Mouse (Mus musculus) embryonic facial prominence, embryonic 10.5 days (tissue): Measurements from ENCODE around the gene Afmid. TPM values are rescaled to one million over a fixed set of nuclear protein-coding genes. Genes with fewer than 3 reads are reported as not detected.
"Not testable (repeated sequence)": the region's sequence is repeated elsewhere in the genome, so short reads cannot be mapped to it uniquely, and the experiment has no call there.

Source experiments
- DNase-seq: peaks from one replicate; pipeline ENCODE4 v3.0.0-alpha.2; 2017; ENCODE audit warnings: low spot score
- H3K27ac ChIP-seq: fragments of 300-500 bp; sonication (generic); replicated peaks from 2 replicates; pipeline ENCODE4 v1.5.1; 2016; ENCODE audit warnings: mild to moderate bottlenecking
- H3K27me3 ChIP-seq: fragments of 300-500 bp; sonication (generic); replicated peaks from 2 replicates; pipeline ENCODE4 v1.6.1; 2016; ENCODE audit warnings: low read depth, mild to moderate bottlenecking; ENCODE audit not compliant: poor library complexity, severe bottlenecking
- H3K36me3 ChIP-seq: fragments of 300-500 bp; sonication (generic); replicated peaks from 2 replicates; pipeline ENCODE4 v1.6.1; 2016; ENCODE audit warnings: mild to moderate bottlenecking, moderate library complexity
- H3K4me1 ChIP-seq: fragments of 300-500 bp; sonication (generic); 2 replicates; pipeline ENCODE4 v1.6.1; 2016
- H3K4me3 ChIP-seq: fragments of 300-500 bp; sonication (generic); 2 replicates; pipeline ENCODE4 v1.5.1; 2016; ENCODE audit warnings: mild to moderate bottlenecking, moderate library complexity
- H3K9me3 ChIP-seq: fragments of 300-500 bp; sonication (generic); 2 replicates; pipeline ENCODE4 v1.6.1; 2016; ENCODE audit warnings: mild to moderate bottlenecking
- WGBS: fragments of 180-500 bp; shearing (Covaris S2); methylation state at CpG from one replicate; pipeline ENCODE4 v1.1.7; 2016; 5-methylcytosine and 5-hydroxymethylcytosine counted together
- polyA plus RNA-seq: library from polyadenylated mRNA; unstranded; fragments of >200 nt; fragmentation: Nextera tagmentation; extraction: Ambion mirVana; gene quantifications from 2 replicates; pipeline ENCODE4 v1.2.1, GENCODE M21; 2016

The Afmid gene
- polyA plus RNA-seq, 1 experiment from 2014 or later = 3.5 TPM

GRCm38 (mm10) chr11:117799174-117799573 is 26.6 kb upstream of the Afmid start:
- Histone ChIP-seq H3K36me3 (no peaks in the 10 kb centered on the region), H3K27me3 (peaks cover 8% of the 10 kb centered on the region; the same call in 1 of the 2 replicates), H3K4me1 (peaks cover 39% of the 10 kb centered on the region), H3K4me3 (peak overlapping the region; percentile 32; the same call in 1 of the 2 replicates), H3K27ac (peak overlapping the region; percentile 25; the same call in 1 of the 2 replicates), H3K9me3 (no peaks in the 10 kb centered on the region)
- no peak for DNase-seq
- 69% methylated on average over 5 of the region's 5 CpGs for WGBS

DNA sequence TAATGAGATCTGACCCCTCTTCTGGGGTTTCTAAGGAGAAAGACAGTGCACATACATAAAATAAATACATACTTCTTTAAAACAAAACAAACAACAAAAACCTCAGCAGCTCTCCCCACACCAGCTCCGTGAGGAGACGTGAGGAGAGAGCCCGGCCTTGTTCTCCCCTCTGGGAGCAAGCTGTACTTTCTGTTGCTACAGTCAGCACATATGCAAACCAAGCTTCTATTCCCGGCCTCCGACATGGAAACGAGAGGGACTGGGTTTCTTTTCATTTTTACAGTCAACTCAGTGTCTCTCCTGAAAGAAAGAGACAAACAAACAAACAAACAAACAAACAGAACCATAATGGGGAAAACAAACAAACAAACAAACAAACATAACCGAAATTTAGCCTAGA is 25.7 kb upstream of the Afmid start:
- no peak for DNase-seq
- H3K4me3 ChIP-seq = no peak overlapping the region
- no peak overlapping the region for H3K27ac ChIP-seq
- no peaks in the 10 kb centered on the region for H3K9me3 ChIP-seq
- H3K27me3 ChIP-seq = peaks cover 8% of the 10 kb centered on the region; the same call in 1 of the 2 replicates
- peaks cover 34% of the 10 kb centered on the region for H3K4me1 ChIP-seq
- H3K36me3 ChIP-seq = no peaks in the 10 kb centered on the region
- WGBS = 87% methylated on average over 7 of the region's 7 CpGs

GRCm38 (mm10) chr11:117801650-117802049 is 24.1 kb upstream of the Afmid start:
- Histone ChIP-seq H3K27ac (no peak overlapping the region), H3K4me1 (peaks cover 31% of the 10 kb centered on the region), H3K36me3 (no peaks in the 10 kb centered on the region), H3K4me3 (no peak overlapping the region), H3K9me3 (no peaks in the 10 kb centered on the region), H3K27me3 (peaks cover 8% of the 10 kb centered on the region; the same call in 1 of the 2 replicates)
- DNase-seq = no peak
- 60% methylated on average over 7 of the region's 7 CpGs for WGBS

- Histone ChIP-seq H3K4me3 (no peak overlapping the region), H3K27ac (no peak overlapping the region), H3K27me3 (peaks cover 3% of the 10 kb centered on the region; the same call in 1 of the 2 replicates), H3K4me1 (peaks cover 17% of the 10 kb centered on the region), H3K36me3 (no peaks in the 10 kb centered on the region), H3K9me3 (no peaks in the 10 kb centered on the region)
- DNase-seq = no peak
- 88% methylated on average over 3 of the region's 3 CpGs for WGBS
Measured at GRCm38 (mm10) chr11:117803166-117803688, 22.5 kb upstream of the Afmid start.

GRCm38 (mm10) chr11:117806781-117807180 is 18.9 kb upstream of the Afmid start:
- peaks cover 29% of the 10 kb centered on the region for H3K4me1 ChIP-seq
- no peak for DNase-seq
- peaks cover 3% of the 10 kb centered on the region for H3K36me3 ChIP-seq
- H3K4me3 ChIP-seq = no peak overlapping the region
- no peak overlapping the region for H3K27ac ChIP-seq
- H3K27me3 ChIP-seq = no peaks in the 10 kb centered on the region; the same call in 1 of the 2 replicates
- WGBS = 93% methylated on average over 6 of the region's 6 CpGs
- H3K9me3 ChIP-seq = no peaks in the 10 kb centered on the region

DNA sequence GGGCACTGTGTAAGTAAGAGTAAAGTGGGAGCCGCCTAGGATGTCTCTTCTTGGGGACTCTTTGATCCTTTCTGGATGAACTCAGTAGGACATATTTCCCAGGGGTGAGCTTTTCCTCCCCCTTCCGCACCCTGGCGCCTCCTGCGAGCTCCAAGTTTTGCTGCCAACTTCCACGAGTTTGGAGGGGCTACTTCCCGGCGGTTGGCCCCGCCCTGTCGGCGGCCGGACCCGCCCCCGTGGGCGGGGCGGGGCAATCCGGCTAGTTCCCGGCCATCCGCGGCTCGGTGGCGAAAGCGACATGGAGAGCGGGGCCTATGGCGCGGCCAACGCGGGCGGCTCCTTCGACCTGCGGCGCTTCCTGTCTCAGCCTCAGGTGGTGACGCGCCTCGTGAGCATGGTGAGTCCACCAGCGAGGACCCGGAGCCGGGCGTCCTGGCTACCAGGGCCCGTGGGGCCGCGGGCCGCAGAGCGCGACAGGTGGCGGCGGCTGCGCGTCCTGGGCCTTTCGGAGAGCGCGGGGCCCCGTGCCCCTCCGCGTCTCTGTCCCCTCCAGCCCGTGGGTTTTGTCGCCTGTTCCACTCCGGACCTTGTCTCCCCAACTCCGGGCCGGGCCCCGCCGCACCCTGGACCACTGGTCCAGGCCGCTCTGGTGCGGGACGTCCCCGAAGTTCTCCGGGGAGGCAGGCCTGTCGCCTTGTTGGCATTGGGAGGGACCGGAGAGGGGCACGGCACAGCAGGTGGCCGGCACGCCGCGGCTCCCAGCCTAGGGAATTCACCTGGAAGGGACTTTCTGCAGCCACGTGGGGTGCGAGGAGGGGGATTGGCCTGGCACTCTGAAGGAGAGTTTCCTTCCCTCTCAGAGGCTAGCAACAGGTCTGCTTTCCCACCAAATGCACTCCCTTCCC is 16.1 kb upstream of the Afmid start, which contains the start of the genes Gm20708 and Syngr2:
Gene Gm20708 (plus strand): TSS at position 262 of the 905 bp plus-strand sequence.
Gene Syngr2 (plus strand): TSS at position 262 of the 905 bp plus-strand sequence.
- DNase-seq = peak; percentile 86
- Histone ChIP-seq H3K36me3 (peaks cover 32% of the 10 kb centered on the region), H3K4me1 (peaks cover 28% of the 10 kb centered on the region), H3K4me3 (peak within 1 kb of the TSS; percentile 86), H3K9me3 (no peaks in the 10 kb centered on the region), H3K27ac (peak within 1 kb of the TSS; percentile 78), H3K27me3 (no peaks in the 10 kb centered on the region; the same call in 1 of the 2 replicates)
- under 1% methylated on average over 75 of the region's 75 CpGs for WGBS

DNA sequence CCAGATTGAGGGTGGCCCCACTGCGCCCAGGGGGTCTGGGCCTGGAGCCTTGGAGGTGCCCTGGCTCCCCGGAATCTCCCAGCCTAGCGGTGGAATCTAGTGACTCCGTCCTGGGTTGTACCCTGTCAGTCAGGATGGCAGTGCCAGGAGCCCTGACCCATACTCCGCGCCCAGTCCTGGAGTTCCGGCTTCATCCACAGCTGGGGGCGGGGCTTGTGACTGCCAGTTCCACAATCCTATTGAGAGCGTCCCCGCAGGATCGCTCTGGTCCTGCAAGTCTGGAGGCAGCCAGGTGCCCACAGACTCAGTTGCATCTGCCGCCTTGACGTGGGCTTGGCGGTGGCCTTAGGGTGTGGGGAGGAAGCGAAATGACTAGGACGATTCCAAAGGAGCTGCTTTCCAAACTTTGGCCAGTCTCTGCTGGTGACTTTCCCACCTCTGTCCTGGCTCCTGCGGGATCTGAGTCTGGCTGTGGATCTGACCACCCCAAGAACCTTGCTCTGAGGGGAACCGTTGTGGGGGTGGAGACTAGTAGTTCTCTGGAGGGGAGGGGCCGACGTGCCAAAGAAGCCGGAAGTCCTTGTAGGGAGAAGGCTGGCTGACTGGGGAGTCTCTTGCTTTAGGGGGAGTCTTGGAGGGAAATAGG is 15.2 kb upstream of the Afmid start:
- Histone ChIP-seq H3K27ac (peak overlapping the region; percentile 78), H3K4me1 (peaks cover 28% of the 10 kb centered on the region), H3K27me3 (no peaks in the 10 kb centered on the region; the same call in 1 of the 2 replicates), H3K4me3 (peak overlapping the region; percentile 86), H3K36me3 (peaks cover 41% of the 10 kb centered on the region), H3K9me3 (no peaks in the 10 kb centered on the region)
- WGBS = under 1% methylated on average over 21 of the region's 21 CpGs
- peak; percentile 84 for DNase-seq

DNA sequence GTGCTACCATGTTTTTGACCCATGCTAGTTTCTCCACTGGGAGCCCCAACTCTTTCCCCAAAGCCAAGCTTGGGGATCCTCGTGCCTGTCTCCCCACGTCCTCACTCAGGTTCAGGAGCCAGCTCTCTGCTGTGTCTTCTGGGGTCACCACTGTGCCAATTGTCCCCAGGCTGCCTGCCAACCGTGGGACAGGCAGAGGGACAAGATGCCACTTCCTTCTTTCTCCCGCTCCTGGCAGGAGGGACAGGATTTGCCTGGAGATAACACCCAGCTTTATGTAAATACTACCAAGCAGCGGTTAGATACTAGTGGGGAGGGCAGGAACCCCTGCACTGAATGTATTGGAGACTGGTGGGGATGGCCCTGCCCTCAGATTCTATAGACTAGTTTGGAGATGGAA is 11.9 kb upstream of the Afmid start:
- H3K4me1 ChIP-seq = peaks cover 27% of the 10 kb centered on the region
- H3K27me3 ChIP-seq = no peaks in the 10 kb centered on the region; the same call in 1 of the 2 replicates
- H3K36me3 ChIP-seq = peaks cover 74% of the 10 kb centered on the region
- no peak for DNase-seq
- 83% methylated on average over 5 of the region's 5 CpGs for whole genome bisulfite sequencing
- H3K27ac ChIP-seq = no peak overlapping the region
- H3K9me3 ChIP-seq = no peaks in the 10 kb centered on the region
- no peak overlapping the region for H3K4me3 ChIP-seq

GRCm38 (mm10) chr11:117814704-117815366 is 10.9 kb upstream of the Afmid start:
- H3K4me3 ChIP-seq = no peak overlapping the region
- 94% methylated on average over 6 of the region's 6 CpGs for WGBS
- no peak for DNase-seq
- peaks cover 84% of the 10 kb centered on the region for H3K36me3 ChIP-seq
- H3K27me3 ChIP-seq = no peaks in the 10 kb centered on the region; the same call in 1 of the 2 replicates
- no peaks in the 10 kb centered on the region for H3K9me3 ChIP-seq
- H3K4me1 ChIP-seq = peaks cover 23% of the 10 kb centered on the region
- H3K27ac ChIP-seq = no peak overlapping the region

GRCm38 (mm10) chr11:117815850-117816249 is 9.9 kb upstream of the Afmid start:
- Histone ChIP-seq H3K4me1 (peaks cover 12% of the 10 kb centered on the region), H3K36me3 (peaks cover 94% of the 10 kb centered on the region)
- H3K9me3 ChIP-seq, H3K27me3 ChIP-seq, DNase-seq, H3K27ac ChIP-seq, H3K4me3 ChIP-seq: not testable (repeated sequence)
- WGBS = 87% methylated on average over 9 of the region's 9 CpGs

DNA sequence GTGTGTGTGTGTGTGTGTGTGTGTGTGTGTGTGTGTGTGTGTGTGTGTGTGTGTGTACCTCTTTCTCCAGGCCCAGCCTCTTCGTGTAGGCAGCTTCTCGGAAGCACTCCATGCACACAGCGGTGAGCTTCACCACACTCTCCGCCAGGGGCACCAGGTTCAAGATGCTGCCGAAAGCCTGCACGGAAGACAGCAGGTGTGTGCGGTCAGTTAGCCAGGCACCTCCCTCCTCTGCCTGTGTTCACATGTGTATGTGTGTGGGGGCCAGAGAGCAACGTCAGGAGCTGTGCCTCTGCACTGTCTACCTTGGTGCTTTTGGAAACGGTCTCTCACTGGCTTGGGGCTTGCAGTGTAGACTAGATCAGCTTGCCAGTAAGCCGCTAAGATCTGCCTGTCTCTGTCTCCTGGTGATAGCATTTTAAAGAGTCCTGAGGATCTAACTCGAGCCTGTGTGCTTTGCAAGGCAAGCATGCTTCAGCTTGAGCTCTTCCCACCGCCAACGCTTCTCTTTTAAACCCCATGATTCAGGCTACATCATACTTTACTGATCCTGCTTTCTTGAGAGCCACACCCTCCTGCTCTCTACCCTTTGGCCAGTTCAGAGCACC is 9.2 kb upstream of the Afmid start:
- WGBS = 88% methylated on average over 13 of the region's 13 CpGs
- Histone ChIP-seq H3K27me3 (no peaks in the 10 kb centered on the region), H3K4me3 (no peak overlapping the region), H3K4me1 (peaks cover 6% of the 10 kb centered on the region), H3K36me3 (peaks cover 100% of the 10 kb centered on the region), H3K9me3 (no peaks in the 10 kb centered on the region), H3K27ac (no peak overlapping the region)
- DNase-seq = no peak
